Mouse (Mus musculus) hindbrain, embryonic 15.5 days (tissue): ENCODE data around the gene Atp4a. TPM values are rescaled to one million over a fixed set of nuclear protein-coding genes. Genes with fewer than 3 reads are reported as not detected.
"Not testable (repeated sequence)": the region's sequence is repeated elsewhere in the genome, so short reads cannot be mapped to it uniquely, and the experiment has no call there.

Experiments used
- ATAC-seq: fragments of 200-750 bp; cut with Nextera tagmentation; 2 replicates; pipeline ENCODE4 v1.8.0; 2017; ENCODE audit warnings: low read depth, moderate number of reproducible peaks, moderate TSS enrichment; ENCODE audit not compliant: low FRiP score
- H3K27ac ChIP-seq: fragments of 300-500 bp; sonication (generic); replicated peaks from 2 replicates; pipeline ENCODE4 v1.5.1; 2015; ENCODE audit warnings: mild to moderate bottlenecking, inconsistent platforms
- H3K27me3 ChIP-seq: fragments of 300-500 bp; sonication (generic); 2 replicates; pipeline ENCODE4 v1.6.1; 2015; ENCODE audit warnings: control low read depth, inconsistent platforms
- H3K36me3 ChIP-seq: fragments of 300-500 bp; sonication (generic); 2 replicates; pipeline ENCODE4 v1.6.1; 2015; ENCODE audit warnings: control low read depth, inconsistent platforms
- H3K4me1 ChIP-seq: fragments of 300-500 bp; sonication (generic); replicated peaks from 2 replicates; pipeline ENCODE4 v1.6.1; 2015; ENCODE audit warnings: control low read depth, inconsistent platforms
- H3K4me2 ChIP-seq: fragments of 300-500 bp; sonication (generic); 2 replicates; pipeline ENCODE4 v1.6.1; 2015; ENCODE audit warnings: moderate library complexity, mild to moderate bottlenecking, inconsistent platforms
- H3K4me3 ChIP-seq: fragments of 300-500 bp; sonication (generic); 2 replicates; pipeline ENCODE4 v1.5.1; 2015; ENCODE audit warnings: mild to moderate bottlenecking, inconsistent platforms
- H3K9ac ChIP-seq: fragments of 300-500 bp; sonication (generic); 2 replicates; pipeline ENCODE4 v1.6.1; 2015; ENCODE audit warnings: inconsistent platforms
- H3K9me3 ChIP-seq: fragments of 300-500 bp; sonication (generic); 2 replicates; pipeline ENCODE4 v1.6.1; 2016; ENCODE audit warnings: control low read depth, inconsistent platforms
- WGBS: fragments of 180-500 bp; shearing (Covaris S2); methylation state at CpG from one replicate; pipeline ENCODE4 v1.1.7; 2015; 5-methylcytosine and 5-hydroxymethylcytosine counted together
- polyA plus RNA-seq: library from polyadenylated mRNA; unstranded; fragments of >200 nt; fragmentation: Nextera tagmentation; extraction: Ambion mirVana; gene quantifications from 2 replicates; pipeline ENCODE4 v1.2.1, GENCODE M21; 2015

Gene Atp4a
- polyA plus RNA-seq, 1 experiment from 2014 or later = 3.1 TPM

GRCm38 (mm10) chr7:30736211-30736610, 24.2 kb downstream of the Atp4a start:
- Histone ChIP-seq H3K27me3 (no peaks in the 10 kb centered on the region), H3K4me2 (no peak overlapping the region), H3K9ac (no peak overlapping the region), H3K9me3 (no peaks in the 10 kb centered on the region), H3K4me1 (peaks cover 10% of the 10 kb centered on the region), H3K4me3 (no peak overlapping the region), H3K27ac (no peak overlapping the region), H3K36me3 (peaks cover 19% of the 10 kb centered on the region)
- WGBS = 90% methylated on average over 3 of the region's 3 CpGs
- no peak for ATAC-seq

GRCm38 (mm10) chr7:30742570-30742969, 30.6 kb downstream of the Atp4a start:
- not testable (repeated sequence) for H3K27ac ChIP-seq, ATAC-seq, H3K4me2 ChIP-seq, H3K9me3 ChIP-seq, H3K36me3 ChIP-seq, H3K4me1 ChIP-seq, H3K27me3 ChIP-seq, H3K4me3 ChIP-seq, H3K9ac ChIP-seq
- WGBS = 89% methylated on average over 2 of the region's 2 CpGs

- not testable (repeated sequence) for H3K4me1 ChIP-seq, H3K4me2 ChIP-seq, H3K4me3 ChIP-seq, H3K36me3 ChIP-seq, H3K9ac ChIP-seq, H3K9me3 ChIP-seq, H3K27me3 ChIP-seq, H3K27ac ChIP-seq
- ATAC-seq = peak; percentile 35; the same call in 1 of the 2 replicates
- 78% methylated on average over 3 of the region's 4 CpGs for WGBS
These were observed 31.6 kb downstream of the Atp4a start, which contains the start of gene Gapdhs for GRCm38 (mm10) chr7:30743617-30744016. Gapdhs (minus strand) TSS chr7:30743681.

- H3K4me3 ChIP-seq = no peak overlapping the region
- H3K4me2 ChIP-seq = no peak overlapping the region
- ATAC-seq = no peak
- no peaks in the 10 kb centered on the region for H3K9me3 ChIP-seq
- H3K27ac ChIP-seq = no peak overlapping the region
- 48% methylated on average over 4 of the region's 4 CpGs for WGBS
- H3K36me3 ChIP-seq = no peaks in the 10 kb centered on the region
- no peaks in the 10 kb centered on the region for H3K4me1 ChIP-seq
- H3K27me3 ChIP-seq = no peaks in the 10 kb centered on the region
- no peak overlapping the region for H3K9ac ChIP-seq
These were observed 32.1 kb downstream of the Atp4a start for GRCm38 (mm10) chr7:30744022-30744598.

GRCm38 (mm10) chr7:30747525-30748204, 35.7 kb downstream of the Atp4a start:
- no peaks in the 10 kb centered on the region for H3K36me3 ChIP-seq
- H3K27ac ChIP-seq = no peak overlapping the region
- H3K9me3 ChIP-seq = no peaks in the 10 kb centered on the region
- H3K27me3 ChIP-seq = no peaks in the 10 kb centered on the region
- no peak overlapping the region for H3K4me3 ChIP-seq
- H3K9ac ChIP-seq = no peak overlapping the region
- 90% methylated on average over 7 of the region's 7 CpGs for WGBS
- no peaks in the 10 kb centered on the region for H3K4me1 ChIP-seq
- no peak for ATAC-seq
- H3K4me2 ChIP-seq = no peak overlapping the region

GRCm38 (mm10) chr7:30749824-30750606, 38.0 kb downstream of the Atp4a start:
- peaks cover 9% of the 10 kb centered on the region for H3K36me3 ChIP-seq
- 91% methylated on average over 13 of the region's 13 CpGs for WGBS
- H3K4me3 ChIP-seq = no peak overlapping the region
- no peak for ATAC-seq
- H3K9ac ChIP-seq = no peak overlapping the region
- no peaks in the 10 kb centered on the region for H3K4me1 ChIP-seq
- no peaks in the 10 kb centered on the region for H3K9me3 ChIP-seq
- no peaks in the 10 kb centered on the region for H3K27me3 ChIP-seq
- H3K27ac ChIP-seq = no peak overlapping the region
- no peak overlapping the region for H3K4me2 ChIP-seq

GRCm38 (mm10) chr7:30751086-30751669, 39.2 kb downstream of the Atp4a start, which contains the start of gene Sbsn:
Sbsn (plus strand) TSS chr7:30751471.
- Histone ChIP-seq H3K9me3 (no peaks in the 10 kb centered on the region), H3K27me3 (no peaks in the 10 kb centered on the region), H3K4me1 (no peaks in the 10 kb centered on the region), H3K9ac (no peak within 1 kb of the TSS), H3K36me3 (peaks cover 19% of the 10 kb centered on the region), H3K4me2 (no peak within 1 kb of the TSS), H3K4me3 (no peak within 1 kb of the TSS), H3K27ac (no peak within 1 kb of the TSS)
- 69% methylated on average over 5 of the region's 5 CpGs for WGBS
- no peak for ATAC-seq

- H3K27me3 ChIP-seq = no peaks in the 10 kb centered on the region
- no peak for ATAC-seq
- peaks cover 26% of the 10 kb centered on the region for H3K36me3 ChIP-seq
- H3K27ac ChIP-seq = no peak overlapping the region
- no peak overlapping the region for H3K4me3 ChIP-seq
- H3K4me1 ChIP-seq = no peaks in the 10 kb centered on the region
- no peaks in the 10 kb centered on the region for H3K9me3 ChIP-seq
- 70% methylated on average over 3 of the region's 3 CpGs for WGBS
- no peak overlapping the region for H3K9ac ChIP-seq
- H3K4me2 ChIP-seq = no peak overlapping the region
These were observed 45.0 kb downstream of the Atp4a start for GRCm38 (mm10) chr7:30757001-30757400.

- H3K36me3 ChIP-seq = peaks cover 26% of the 10 kb centered on the region
- H3K4me3 ChIP-seq = no peak overlapping the region
- no peak overlapping the region for H3K9ac ChIP-seq
- ATAC-seq = 0 out of 2 replicates have a peak, but pooled peaks have one; percentile 66
- H3K27ac ChIP-seq = no peak overlapping the region
- H3K4me1 ChIP-seq = no peaks in the 10 kb centered on the region
- H3K4me2 ChIP-seq = no peak overlapping the region
- H3K27me3 ChIP-seq = no peaks in the 10 kb centered on the region
- no peaks in the 10 kb centered on the region for H3K9me3 ChIP-seq
- 41% methylated on average over 4 of the region's 4 CpGs for WGBS
These were observed 46.8 kb downstream of the Atp4a start for GRCm38 (mm10) chr7:30758853-30759252.

GRCm38 (mm10) chr7:30761769-30762352, 49.9 kb downstream of the Atp4a start:
- Histone ChIP-seq H3K9ac (no peak overlapping the region), H3K9me3 (no peaks in the 10 kb centered on the region), H3K4me1 (no peaks in the 10 kb centered on the region), H3K27me3 (no peaks in the 10 kb centered on the region), H3K4me2 (no peak overlapping the region), H3K4me3 (no peak overlapping the region), H3K36me3 (no peaks in the 10 kb centered on the region), H3K27ac (no peak overlapping the region)
- ATAC-seq = no peak
- 80% methylated on average over 4 of the region's 4 CpGs for WGBS

- no peak within 1 kb of the TSS for H3K4me2 ChIP-seq
- H3K4me3 ChIP-seq = no peak within 1 kb of the TSS
- H3K27ac ChIP-seq = no peak within 1 kb of the TSS
- no peaks in the 10 kb centered on the region for H3K27me3 ChIP-seq
- H3K36me3 ChIP-seq = no peaks in the 10 kb centered on the region
- 53% methylated on average over 5 of the region's 5 CpGs for WGBS
- H3K4me1 ChIP-seq = no peaks in the 10 kb centered on the region
- ATAC-seq = no peak
- H3K9ac ChIP-seq = no peak within 1 kb of the TSS
- H3K9me3 ChIP-seq = no peaks in the 10 kb centered on the region
These were observed 51.4 kb downstream of the Atp4a start, which contains the start of gene Dmkn for GRCm38 (mm10) chr7:30763456-30763855. Dmkn (plus strand) TSS chr7:30763756.
